Mouse (Mus musculus): ENCODE measurements around the gene Limd2.

The Limd2 gene

DNA sequence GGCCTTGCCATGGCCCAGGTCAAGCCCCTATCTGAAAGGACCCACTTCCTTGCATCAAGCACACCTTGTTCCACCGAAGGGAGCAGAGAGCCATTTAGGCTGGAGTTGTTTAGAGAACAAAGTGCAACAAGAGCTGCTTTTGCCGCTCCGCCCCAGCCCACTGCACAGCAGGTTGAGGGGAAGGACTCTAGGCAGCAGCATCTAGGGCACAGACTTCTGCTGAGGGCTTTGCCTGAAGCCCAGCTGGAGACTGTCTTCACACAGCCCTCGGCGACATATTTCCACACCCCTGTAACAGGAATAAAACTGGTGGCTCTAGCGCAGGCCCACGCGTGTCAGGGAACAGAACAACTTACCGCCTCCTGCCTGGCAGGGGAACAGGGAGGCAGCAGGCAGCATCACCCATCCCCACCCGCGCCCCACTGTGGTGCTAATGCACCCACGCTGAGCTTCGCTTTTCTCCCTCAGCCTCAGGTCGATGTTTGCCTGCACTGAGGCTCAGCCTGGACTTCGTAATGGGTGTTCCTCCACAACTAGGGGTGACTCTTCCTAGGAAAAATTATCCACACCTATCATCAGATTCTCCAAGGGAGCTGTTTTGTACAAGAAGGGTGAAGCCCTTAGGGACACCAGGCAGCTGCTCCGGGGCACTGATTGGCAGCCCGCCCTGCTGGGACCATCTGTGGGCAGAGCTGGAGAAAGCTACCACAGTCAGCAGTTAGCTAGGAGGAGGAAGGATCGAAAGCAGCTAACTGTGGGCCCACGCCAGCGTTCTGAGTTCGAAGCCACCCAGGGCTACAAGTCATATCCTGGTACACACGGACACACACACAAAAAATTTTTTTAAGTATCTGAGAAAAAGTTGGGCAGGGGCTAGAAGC is at the start of gene Limd2, which contains the start of gene Gm10840:
TSS of gene Limd2 (minus strand) at position 20 of the 881 bp plus-strand sequence.
TSS of gene Gm10840 (plus strand) at position 10 of the 881 bp plus-strand sequence.
- DNase-seq (ENCODE audit: low read depth): peak; percentile 80

DNA sequence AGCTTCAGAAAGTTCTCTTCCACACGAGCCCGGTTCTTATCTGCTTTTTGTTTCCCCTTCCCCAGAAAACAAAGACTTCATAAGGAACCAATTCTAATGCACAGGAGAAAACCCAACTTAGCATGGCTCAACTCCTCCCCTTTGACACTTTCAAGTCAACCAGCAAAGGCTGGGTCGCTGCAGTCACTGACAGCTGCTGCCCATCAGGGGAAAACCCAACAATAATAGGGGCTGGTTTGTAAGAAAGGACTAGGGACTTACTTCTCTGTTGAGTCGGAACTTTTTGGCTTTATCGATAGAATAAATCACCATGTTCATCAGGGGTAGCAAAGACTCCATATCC is 41.4 kb upstream of the Limd2 start, which contains the start of gene Strada:
TSS of gene Strada (minus strand) at position 46 of the 343 bp plus-strand sequence.
- DNase-seq (ENCODE audit: low read depth): peak; percentile 76

DNA sequence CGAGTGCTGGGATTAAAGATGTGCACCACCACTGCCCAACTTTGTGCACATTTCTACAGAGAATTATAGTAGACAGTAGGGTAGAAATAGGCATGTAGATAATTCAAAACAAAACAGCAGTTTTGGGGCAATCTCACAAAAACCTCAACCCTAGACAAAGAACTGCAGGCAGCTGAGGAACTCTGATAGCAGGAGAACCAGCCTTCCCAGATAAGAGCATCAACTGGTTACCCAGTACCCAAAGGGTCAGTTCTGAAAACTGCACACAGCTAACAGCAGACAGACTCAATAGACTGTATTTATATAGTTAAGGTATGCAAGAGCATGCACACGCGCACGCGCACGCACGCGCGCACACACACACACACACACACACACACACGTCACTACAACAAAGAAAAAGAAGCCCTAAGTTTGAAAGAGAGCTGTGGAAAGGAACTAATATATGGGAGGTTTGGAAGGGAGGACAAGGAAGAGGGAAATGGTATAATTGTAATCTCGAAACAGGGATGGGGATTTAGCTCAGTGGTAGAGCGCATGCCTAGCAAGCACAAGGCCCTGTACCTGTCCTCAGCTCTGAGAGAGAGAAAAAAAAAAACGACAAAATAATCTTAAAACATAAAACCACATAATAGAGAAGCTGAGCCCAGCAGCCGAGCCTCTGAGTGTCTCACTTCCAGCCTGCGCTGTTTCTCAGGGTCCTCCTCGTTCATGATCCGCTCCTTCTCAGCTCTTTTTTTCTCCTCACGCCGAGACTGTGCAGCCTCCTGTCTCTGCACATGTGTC is 40.9 kb upstream of the Limd2 start:
- peak; percentile 67 for DNase-seq (ENCODE audit: low read depth)

DNA sequence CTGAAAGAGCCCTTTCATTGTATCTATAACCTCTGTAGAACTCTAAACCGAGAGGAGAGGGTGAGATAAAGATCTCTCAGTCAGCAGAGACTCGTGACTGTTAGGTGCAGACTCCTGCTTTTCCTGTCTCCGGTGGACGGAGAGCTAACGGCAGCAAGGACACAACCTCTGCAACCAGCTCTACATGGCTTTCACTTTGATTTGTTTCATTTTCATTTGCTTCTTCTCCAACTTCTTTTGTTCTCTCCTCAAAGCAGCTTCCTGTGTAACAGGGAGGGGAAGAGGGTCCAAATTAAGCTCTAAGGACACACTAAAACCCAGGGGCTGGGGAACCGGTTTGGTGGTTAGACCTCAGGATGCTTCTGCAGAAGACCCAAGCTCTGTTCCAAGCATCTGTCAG is 40.1 kb upstream of the Limd2 start:
- peak; percentile 77 for DNase-seq (ENCODE audit: low read depth)

DNA sequence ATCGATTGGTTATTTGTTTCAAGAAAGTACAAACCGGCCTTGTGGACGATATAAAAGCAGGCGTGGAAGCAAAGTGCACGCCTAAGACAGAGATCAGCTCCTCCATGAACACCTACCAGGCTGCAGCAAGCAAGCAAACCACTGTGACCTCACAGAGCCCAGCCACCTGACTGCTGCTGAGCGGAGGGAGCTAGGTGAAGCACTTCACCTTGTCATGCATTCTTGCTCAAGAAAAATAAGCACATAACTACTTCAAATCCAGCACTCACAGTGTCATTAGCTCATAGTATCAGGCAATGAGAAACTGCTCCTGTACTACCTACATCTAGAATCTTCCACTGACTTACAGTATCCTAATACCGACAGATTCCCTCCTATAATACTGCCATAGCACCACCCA is 39.3 kb upstream of the Limd2 start:
- peak; percentile 53 for DNase-seq (ENCODE audit: low read depth)

DNA sequence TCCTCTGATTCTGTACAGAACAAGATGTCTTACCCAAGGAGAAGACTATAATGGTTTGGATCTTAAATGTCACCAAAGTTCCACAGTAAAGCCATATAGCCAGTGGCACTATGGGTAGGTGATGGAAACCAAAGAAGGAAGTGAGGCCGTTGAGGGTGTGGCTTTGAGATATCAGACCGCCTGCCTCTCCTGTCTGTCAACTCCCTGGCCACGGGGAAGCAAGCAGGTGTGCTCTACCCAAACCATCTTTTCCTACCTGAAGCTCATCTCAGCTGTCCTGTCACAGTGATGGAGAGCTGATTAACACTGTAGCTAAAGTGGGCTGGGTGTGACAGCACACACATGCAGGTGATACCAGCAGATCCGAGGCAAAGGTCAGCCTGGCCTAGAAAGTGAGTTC is 37.6 kb upstream of the Limd2 start:
- DNase-seq (ENCODE audit: low read depth): peak; percentile 47

DNA sequence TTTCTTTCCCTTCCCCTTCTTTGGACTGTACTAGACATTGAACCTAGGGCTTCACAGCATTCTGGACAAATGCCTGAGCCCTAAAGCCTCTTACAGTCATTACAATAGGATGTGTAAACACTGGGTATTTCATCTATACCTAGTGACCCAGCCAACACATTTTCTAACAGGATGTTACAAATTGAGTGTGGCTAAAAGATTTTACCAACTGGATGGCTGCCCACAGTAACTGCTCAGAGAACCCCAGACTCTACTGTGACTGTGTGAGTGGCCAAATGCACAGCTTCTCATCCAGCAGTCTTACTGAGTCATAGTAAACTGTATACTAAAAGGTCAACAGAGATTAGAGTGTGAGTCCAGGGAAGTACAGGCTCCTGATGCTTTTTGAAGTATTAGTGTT is 34.7 kb upstream of the Limd2 start:
- no peak for DNase-seq (ENCODE audit: low read depth)

DNA sequence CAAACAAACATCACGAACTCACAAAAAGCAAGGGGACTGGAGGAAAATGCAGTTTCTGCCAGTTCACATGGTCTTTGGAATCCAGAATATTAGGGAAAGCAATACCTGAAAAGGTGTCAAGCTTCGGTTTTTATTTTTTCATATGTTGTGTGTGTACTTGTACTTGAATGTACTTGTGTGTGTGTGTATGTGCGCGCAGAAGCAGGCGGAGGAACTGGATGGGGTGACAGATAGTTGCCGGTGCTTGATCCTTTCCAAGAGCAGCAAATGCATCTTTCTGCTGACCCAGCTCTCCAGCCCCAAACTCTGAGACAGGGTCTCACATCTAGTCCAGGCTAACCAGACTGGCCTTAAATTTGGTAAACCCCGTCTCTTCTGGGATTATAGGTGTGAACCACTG is 34.2 kb upstream of the Limd2 start:
- no peak for DNase-seq (ENCODE audit: low read depth)

DNA sequence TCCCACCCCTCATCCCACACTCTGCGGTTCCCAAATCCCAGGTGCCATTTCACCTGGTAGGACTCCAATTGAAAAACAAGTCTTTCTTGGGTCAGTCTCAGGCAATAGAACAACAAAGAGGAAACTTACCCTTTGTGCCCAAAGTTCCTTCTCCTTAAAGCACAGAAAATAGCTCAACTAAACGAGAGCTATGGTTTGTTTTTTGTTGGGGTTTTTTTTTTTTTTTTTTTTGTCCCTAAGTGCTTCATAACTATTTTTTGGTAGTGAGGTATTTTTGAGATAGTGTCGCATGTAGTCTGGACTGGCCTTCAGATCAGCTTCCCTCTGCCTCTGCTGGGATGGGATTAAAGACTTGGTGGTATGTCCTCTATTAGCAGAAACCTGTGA is 33.5 kb upstream of the Limd2 start:
- no peak for DNase-seq (ENCODE audit: low read depth)

DNA sequence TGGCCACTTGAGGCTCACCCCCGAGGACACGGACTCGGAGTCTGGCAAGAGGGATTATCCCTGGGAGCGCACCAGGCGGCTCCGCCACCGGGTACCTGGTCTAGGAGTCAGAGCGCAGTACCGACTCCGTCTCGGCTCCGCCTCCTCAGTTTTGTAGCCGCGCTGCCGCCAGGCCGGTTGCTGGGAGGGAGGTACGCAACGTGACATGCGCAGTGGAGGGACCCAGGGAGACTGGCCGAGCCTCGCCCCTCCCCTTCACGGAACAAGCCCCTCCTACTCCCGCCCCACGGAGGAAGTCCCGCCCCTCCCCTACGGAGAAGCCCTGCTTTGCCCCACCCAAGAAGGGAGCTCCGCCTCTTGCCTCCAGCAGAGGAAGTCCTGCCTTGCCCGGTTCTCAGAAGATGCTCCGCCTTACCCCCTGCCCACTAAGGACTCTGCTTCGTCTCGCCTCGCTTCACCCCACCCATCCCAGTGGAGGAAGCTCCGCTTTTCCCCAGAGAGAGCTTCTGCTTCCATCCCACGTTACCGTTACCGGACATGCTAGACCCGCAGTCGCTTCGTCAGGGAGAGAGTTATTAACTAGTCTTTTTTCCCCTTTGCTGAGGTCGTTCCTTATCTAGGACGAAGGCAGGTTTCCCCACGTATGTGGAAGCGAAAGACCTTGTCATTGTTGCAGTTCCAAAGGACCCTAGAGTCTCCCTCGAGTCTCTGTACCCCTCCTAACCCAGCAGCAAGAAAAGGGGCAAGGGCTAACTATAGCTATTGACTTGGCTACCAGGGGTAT is 32.9 kb upstream of the Limd2 start:
- DNase-seq (ENCODE audit: low read depth): peak; percentile 99

DNA sequence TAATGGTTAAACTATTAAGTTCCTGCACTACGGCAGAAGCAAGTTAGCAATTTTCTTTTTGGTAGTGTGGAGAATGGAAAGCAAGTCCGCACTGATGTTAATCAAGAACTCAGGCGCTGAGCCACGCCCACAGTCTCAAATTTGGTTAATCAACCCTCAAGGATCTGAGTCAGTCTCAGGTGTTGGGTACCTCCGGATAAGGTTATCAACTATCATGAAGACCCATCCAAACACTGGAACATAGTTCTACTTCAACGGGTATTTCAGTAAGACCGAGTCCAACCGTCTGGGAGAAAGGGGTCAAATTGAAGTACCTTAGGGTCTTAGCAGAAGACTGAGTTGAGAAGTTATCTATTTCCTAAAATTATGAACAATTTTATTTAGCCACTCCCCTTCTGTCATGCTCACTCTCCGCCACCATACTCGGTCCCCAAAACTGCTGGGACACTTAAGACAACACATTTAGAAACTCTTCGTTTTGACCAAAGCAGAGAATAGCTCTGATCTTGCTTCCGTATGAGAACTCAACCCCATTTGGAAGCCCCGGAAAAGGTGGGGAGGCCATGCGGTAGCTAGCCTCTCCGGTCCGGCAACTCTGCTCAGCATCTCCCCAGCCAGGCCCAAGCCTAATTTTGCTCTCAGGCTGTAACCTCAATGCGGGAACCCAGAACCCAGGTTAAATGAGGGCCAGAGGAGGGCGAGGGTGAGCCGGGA is 32.2 kb upstream of the Limd2 start:
- DNase-seq (ENCODE audit: low read depth): peak; percentile 77

DNA sequence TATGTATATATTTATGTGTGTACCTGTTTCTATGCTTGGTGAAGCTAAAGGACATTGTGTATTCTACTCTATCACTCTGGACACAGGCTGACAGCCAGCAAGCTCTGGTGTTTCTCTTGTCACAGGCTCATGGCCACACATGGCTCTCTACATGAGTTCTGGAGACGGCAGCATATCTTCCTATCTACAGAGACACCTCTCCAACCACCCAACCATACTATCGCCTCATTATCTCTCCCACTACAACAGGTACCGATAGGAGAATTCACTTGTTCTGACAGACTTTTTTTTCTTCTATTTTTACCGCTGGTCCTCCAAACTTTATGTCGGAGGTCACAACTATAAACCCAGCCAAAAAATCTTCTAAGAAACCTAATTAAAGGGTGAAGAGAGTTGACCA is 31.6 kb upstream of the Limd2 start:
- DNase-seq (ENCODE audit: low read depth): no peak

DNA sequence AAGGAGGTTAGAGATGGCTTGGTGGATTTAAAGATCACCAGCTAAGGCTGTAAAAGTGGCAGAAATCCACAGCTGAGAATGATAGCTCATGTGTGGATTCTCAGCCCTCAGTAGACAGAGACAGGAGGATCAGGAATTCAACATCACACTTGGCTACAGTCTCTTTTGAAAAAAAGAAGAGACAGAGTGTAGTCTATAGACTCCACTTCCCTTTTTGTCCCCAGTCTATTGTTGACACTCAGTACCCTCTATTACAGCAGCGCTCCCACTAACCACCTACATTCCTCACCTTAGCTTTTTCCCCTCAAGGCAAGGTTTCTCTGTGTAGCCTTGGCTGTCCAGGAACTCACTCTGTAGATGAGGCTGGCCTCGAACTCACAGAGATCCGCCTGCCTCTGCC is 31.1 kb upstream of the Limd2 start:
- no peak for DNase-seq (ENCODE audit: low read depth)

DNA sequence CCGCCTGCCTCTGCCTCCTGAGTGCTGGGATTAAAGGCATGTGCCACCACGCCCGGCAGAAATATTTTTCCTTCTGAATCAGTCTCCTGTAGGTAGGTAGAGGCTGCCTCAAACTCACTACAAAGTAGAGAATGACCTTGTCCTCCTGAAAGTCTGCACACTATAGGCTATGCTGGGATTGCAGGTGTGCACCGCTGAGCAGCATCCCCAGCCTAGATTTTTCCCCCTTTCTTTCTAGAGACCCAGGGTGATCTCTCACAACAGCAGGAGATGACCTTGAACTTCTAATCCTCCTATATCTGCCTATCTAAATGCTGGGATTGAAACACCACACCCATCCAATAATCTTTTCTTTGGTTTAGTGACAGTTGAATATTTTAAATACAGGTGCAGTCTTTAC is 26.7 kb upstream of the Limd2 start:
- DNase-seq (ENCODE audit: low read depth): no peak

DNA sequence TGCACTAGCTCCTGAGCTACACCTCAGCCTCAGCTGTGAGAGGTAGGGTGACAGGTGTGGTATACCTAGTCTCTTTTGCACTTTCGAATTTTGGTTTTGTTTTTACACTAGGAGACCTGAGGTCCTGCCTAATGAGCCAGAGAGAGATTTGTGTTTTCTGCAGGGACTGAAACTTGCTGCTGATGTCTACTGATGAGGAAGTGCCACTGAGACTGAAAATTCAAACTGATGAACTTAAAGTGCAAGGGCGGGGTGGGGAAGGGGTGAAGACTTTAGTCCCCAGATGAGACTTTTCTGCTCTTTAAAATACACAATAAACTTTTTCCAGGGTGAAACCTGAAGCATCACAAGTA is 19.8 kb upstream of the Limd2 start:
- DNase-seq (ENCODE audit: low read depth): no peak

DNA sequence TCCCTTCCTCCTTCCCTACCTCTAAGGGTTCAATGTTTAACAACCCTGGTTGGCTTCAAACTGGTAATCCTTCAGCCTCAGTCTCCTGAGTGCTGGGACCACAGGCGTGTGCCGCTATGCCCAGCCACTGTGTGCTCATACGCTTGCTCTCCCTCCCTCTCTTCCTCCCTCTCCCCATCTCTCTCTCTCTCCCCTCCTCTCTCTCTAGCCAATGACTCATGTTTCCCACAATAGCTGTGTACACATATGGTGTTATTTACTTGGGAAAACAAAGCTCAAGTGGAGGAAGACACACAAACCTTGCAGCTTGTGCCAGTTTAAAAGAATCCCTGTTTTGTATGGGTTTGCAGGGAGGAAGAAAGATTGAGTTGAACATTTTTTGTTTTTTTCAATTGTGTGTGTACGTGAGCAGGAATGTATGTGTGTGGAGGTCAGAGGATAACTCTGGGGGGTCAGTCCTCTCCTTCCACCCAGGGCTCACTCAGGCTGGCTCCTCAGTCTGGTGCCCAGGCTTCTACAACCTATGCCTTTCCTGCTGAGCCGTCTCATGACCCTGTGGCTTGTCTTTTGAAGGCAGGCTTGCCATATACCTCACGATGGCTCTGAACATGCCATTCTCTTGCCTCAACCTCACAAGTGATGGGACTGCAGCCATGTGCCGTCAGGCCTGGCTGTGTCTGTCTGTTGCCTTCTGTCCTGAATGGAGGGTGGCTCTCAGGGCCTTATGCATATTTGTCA is 19.2 kb upstream of the Limd2 start:
- DNase-seq (ENCODE audit: low read depth): no peak

DNA sequence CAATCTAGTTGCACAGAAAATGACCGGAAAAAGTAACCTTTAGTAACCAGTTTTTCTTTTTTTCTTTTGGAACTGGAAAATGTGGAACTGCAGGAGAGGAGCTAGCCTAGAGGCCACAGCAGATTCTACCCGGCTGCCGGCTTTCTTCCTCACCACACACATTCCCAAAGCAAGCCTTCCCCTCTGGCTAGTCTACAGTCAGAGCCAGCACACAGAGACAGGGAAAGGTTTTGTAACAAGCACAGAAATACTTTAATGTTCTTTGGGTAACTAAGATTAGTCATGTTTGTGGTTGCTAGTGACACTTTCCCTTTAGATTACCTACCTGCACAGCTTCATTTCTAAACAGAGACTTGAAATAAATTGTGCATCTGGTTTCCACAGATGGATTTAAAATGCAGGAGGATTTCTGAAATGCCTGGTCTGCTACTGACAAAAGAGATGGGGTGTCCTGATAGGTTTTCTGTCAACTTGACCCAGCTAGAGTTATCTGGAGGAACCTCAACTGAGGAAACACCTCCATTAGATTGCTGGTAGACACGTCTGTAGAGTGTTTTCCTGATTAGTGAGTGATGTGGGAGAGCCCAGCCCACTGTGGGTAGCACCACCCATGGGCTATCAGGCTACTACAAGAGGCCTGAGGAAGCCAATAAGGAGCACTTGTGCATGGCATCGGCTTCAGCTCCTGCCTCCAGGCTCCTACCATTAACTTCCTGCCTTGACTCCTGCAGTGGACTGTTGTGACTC is 17.5 kb upstream of the Limd2 start:
- DNase-seq (ENCODE audit: low read depth): no peak

DNA sequence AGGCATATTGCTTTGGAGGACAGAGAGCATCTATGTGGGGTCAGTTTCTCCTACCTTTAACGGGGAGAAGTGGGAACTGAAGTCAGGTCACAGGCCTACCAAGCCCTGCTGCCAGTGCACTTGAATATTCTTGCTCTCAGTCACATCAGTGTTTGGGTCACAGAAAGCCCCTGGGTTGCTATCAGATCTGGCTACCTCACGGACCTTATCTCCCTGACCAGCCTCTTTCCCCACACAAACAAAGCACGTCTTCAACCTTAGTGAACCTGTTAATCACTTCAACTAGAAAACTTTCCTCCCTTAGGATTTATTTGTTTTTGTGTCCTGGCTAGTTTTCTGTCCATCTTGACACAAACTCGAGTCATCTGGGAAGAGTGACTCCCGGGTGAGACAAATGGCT is 15.7 kb upstream of the Limd2 start:
- no peak for DNase-seq (ENCODE audit: low read depth)

DNA sequence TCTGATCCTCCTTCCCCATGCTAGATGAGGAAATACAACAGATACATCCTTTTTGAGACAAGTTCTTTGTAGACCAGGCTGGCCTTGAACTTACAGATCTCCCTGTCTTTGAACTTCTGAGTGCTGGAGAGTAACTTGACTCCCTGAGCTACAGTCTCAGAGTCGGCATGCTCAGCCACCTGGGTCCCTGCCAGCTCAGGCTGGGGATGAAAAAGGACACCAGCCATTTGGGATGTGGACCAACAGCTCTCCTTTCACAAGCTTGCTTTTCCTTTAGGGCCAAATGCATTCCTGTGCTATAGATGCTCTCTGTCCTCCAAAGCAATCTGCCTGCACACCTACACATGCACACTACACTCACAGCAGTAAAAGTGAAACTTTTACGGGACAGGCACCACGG is 14.4 kb upstream of the Limd2 start:
- no peak for DNase-seq (ENCODE audit: low read depth)

DNA sequence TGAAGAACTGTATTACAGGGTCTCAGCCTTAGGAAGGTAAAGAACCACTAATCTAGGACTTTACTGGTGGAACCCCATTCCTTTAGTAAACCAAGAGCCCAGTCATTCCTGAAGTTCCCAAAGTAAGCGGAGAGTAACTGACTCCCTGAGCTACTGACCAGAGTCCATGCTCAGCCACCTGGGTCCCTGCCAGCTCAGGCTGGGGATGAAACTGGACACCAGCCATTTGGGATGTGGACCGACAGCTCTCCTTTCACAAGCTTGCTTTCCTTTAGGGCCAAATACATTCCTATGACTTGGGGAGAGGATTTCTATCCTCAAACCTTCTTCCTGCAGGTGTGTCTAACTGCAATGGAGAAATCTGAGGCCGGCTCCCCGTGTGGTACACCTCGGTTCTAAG is 13.7 kb upstream of the Limd2 start:
- no peak for DNase-seq (ENCODE audit: low read depth)

DNA sequence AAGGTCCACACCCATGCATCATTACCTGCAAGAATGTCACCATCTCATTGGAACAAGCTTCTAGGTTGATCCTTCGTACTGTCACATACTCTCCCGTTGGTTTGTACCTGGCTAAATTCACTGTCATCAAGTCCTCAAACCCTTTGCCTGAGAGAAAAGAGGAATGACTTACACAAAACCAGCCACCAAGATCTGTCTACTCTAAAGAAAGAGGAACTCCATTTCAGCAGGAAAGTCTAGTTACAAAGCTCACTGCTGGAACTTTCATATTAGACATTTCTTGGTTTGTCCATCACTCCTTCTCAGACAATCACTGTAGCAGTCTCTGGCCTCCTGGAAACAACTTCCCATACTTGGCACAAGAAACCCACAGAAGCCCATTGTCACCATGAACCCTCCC is 12.6 kb upstream of the Limd2 start:
- no peak for DNase-seq (ENCODE audit: low read depth)
